Mouse (Mus musculus) forebrain, postnatal 0 days (tissue): Measurements from ENCODE around the gene Pitpnc1. TPM values are rescaled to one million over a fixed set of nuclear protein-coding genes. Genes with fewer than 3 reads are reported as not detected.

Experiments used
- ATAC-seq: fragments of 200-750 bp; cut with Nextera tagmentation; 2 replicates; pipeline ENCODE4 v1.8.0; 2017; ENCODE audit warnings: mild to moderate bottlenecking, moderate library complexity
- DNase-seq: peaks from one replicate; pipeline ENCODE4 v3.0.0-alpha.2; 2015
- H3K27ac ChIP-seq: fragments of 300-500 bp; sonication (generic); 2 replicates; pipeline ENCODE4 v1.5.1; 2014; ENCODE audit warnings: low read depth, mild to moderate bottlenecking, antibody characterized with exemption, low read length, moderate library complexity, mixed read lengths
- H3K27me3 ChIP-seq: fragments of 300-500 bp; sonication (generic); 2 replicates; pipeline ENCODE4 v1.6.1; 2014; ENCODE audit warnings: mild to moderate bottlenecking, low read length, mixed read lengths; ENCODE audit not compliant: insufficient read depth
- H3K36me3 ChIP-seq: fragments of 300-500 bp; sonication (generic); 2 replicates; pipeline ENCODE4 v1.6.1; 2014; ENCODE audit warnings: mild to moderate bottlenecking, moderate library complexity; ENCODE audit not compliant: insufficient read depth
- H3K4me1 ChIP-seq: fragments of 300-500 bp; sonication (generic); 2 replicates; pipeline ENCODE4 v1.6.1; 2014; ENCODE audit warnings: antibody characterized with exemption; ENCODE audit not compliant: insufficient read depth
- H3K4me2 ChIP-seq: fragments of 300-500 bp; sonication (generic); 2 replicates; pipeline ENCODE4 v1.6.1; 2014; ENCODE audit warnings: low read depth, mild to moderate bottlenecking, moderate library complexity
- H3K4me3 ChIP-seq: fragments of 300-500 bp; sonication (generic); 2 replicates; pipeline ENCODE4 v1.5.1; 2014; ENCODE audit warnings: low read depth, low read length, mixed read lengths
- H3K9ac ChIP-seq: fragments of 300-500 bp; sonication (generic); 2 replicates; pipeline ENCODE4 v1.6.1; 2014; ENCODE audit warnings: mild to moderate bottlenecking
- H3K9me3 ChIP-seq: fragments of 300-500 bp; sonication (generic); 2 replicates; pipeline ENCODE4 v1.6.1; 2016; ENCODE audit warnings: low read length
- CTCF ChIP-seq: sonication (generic); IDR thresholded peaks from 2 replicates; pipeline ENCODE4 v1.5.1; 2016; ENCODE audit warnings: antibody characterized with exemption, control low read depth, low read depth
- whole genome bisulfite sequencing: fragments of 180-500 bp; shearing (Covaris S2); extraction: QIAGEN DNeasy Blood & Tissue Kit; methylation state at CpG from one replicate; pipeline ENCODE4 v1.1.7; 2014; 5-methylcytosine and 5-hydroxymethylcytosine counted together
- polyA plus RNA-seq: library from polyadenylated mRNA; unstranded; fragments of >200 nt; fragmentation: Nextera tagmentation; extraction: Ambion mirVana; gene quantifications from 2 replicates; pipeline ENCODE4 v1.2.1, GENCODE M21; 2015
- total RNA-seq: library from RNA; depleted of rRNA; stranded (reverse); fragments of >200 nt; gene quantifications from 2 replicates; pipeline ENCODE4 v1.2.3, GENCODE M21; 2014

Gene Pitpnc1
- total and polyA plus RNA-seq, 2 experiments from 2014 or later = 47.6 to 49.1 TPM

GRCm38 (mm10) chr11:107327326-107327725, 143.2 kb downstream of the Pitpnc1 start:
- ATAC-seq (no peak), DNase-seq (no peak)
- H3K27me3 ChIP-seq = no peaks in the 10 kb centered on the region
- no peak overlapping the region for H3K4me3 ChIP-seq
- no peak for TF ChIP-seq CTCF
- H3K36me3 ChIP-seq = no peaks in the 10 kb centered on the region
- H3K27ac ChIP-seq = no peak overlapping the region
- no peaks in the 10 kb centered on the region for H3K9me3 ChIP-seq
- H3K4me2 ChIP-seq = no peak overlapping the region
- 84% methylated on average over 10 of the region's 10 CpGs for WGBS
- no peaks in the 10 kb centered on the region for H3K4me1 ChIP-seq
- no peak overlapping the region for H3K9ac ChIP-seq

GRCm38 (mm10) chr11:107325739-107326725, 144.5 kb downstream of the Pitpnc1 start:
- WGBS = 29% methylated on average over 14 of the region's 14 CpGs
- Histone ChIP-seq H3K27me3 (no peaks in the 10 kb centered on the region), H3K4me3 (no peak overlapping the region), H3K9me3 (no peaks in the 10 kb centered on the region), H3K36me3 (no peaks in the 10 kb centered on the region), H3K4me2 (no peak overlapping the region), H3K9ac (no peak overlapping the region), H3K4me1 (no peaks in the 10 kb centered on the region), H3K27ac (0 out of 2 replicates have a peak overlapping the region, but pooled peaks have one; percentile 21)
- ATAC-seq = peak; percentile 89
- TF ChIP-seq CTCF = no peak
- DNase-seq = peak; percentile 60

- H3K4me2 ChIP-seq = no peak overlapping the region
- H3K36me3 ChIP-seq = no peaks in the 10 kb centered on the region
- no peaks in the 10 kb centered on the region for H3K9me3 ChIP-seq
- H3K27me3 ChIP-seq = no peaks in the 10 kb centered on the region
- H3K4me1 ChIP-seq = no peaks in the 10 kb centered on the region
- DNase-seq = no peak
- ATAC-seq = no peak
- TF ChIP-seq CTCF = no peak
- 69% methylated on average over 4 of the region's 4 CpGs for WGBS
- no peak overlapping the region for H3K9ac ChIP-seq
- H3K27ac ChIP-seq = 0 out of 2 replicates have a peak overlapping the region, but pooled peaks have one; percentile 4
- H3K4me3 ChIP-seq = no peak overlapping the region
Measured at GRCm38 (mm10) chr11:107325226-107325625, 145.3 kb downstream of the Pitpnc1 start.

- H3K4me3 ChIP-seq = no peak overlapping the region
- no peaks in the 10 kb centered on the region for H3K36me3 ChIP-seq
- DNase-seq (no peak), ATAC-seq (no peak)
- H3K4me2 ChIP-seq = no peak overlapping the region
- H3K9me3 ChIP-seq = no peaks in the 10 kb centered on the region
- no peaks in the 10 kb centered on the region for H3K4me1 ChIP-seq
- no peak overlapping the region for H3K9ac ChIP-seq
- TF ChIP-seq CTCF = no peak
- H3K27me3 ChIP-seq = no peaks in the 10 kb centered on the region
- 37% methylated on average over 18 of the region's 18 CpGs for WGBS
- H3K27ac ChIP-seq = no peak overlapping the region; the same call in 1 of the 2 replicates
Measured at GRCm38 (mm10) chr11:107323173-107323572, 147.3 kb downstream of the Pitpnc1 start.

GRCm38 (mm10) chr11:107322226-107322625, 148.3 kb downstream of the Pitpnc1 start:
- Histone ChIP-seq H3K4me2 (no peak overlapping the region), H3K27ac (no peak overlapping the region), H3K27me3 (no peaks in the 10 kb centered on the region), H3K4me3 (no peak overlapping the region), H3K9ac (no peak overlapping the region), H3K4me1 (no peaks in the 10 kb centered on the region), H3K9me3 (no peaks in the 10 kb centered on the region), H3K36me3 (no peaks in the 10 kb centered on the region)
- TF ChIP-seq CTCF = no peak
- DNase-seq (no peak), ATAC-seq (no peak)
- WGBS = 97% methylated on average over 13 of the region's 13 CpGs

- 0 out of 2 replicates have a peak, but pooled peaks have one; percentile 16 for TF ChIP-seq CTCF
- H3K9me3 ChIP-seq = no peaks in the 10 kb centered on the region
- no peak for DNase-seq
- H3K4me1 ChIP-seq = no peaks in the 10 kb centered on the region
- no peak overlapping the region for H3K4me3 ChIP-seq
- H3K36me3 ChIP-seq = no peaks in the 10 kb centered on the region
- no peaks in the 10 kb centered on the region for H3K27me3 ChIP-seq
- no peak overlapping the region for H3K9ac ChIP-seq
- no peak for ATAC-seq
- no peak overlapping the region for H3K4me2 ChIP-seq
- 94% methylated on average over 3 of the region's 3 CpGs for WGBS
- no peak overlapping the region for H3K27ac ChIP-seq
Measured at GRCm38 (mm10) chr11:107321819-107322218, 148.7 kb downstream of the Pitpnc1 start.

- Histone ChIP-seq H3K27ac (no peak overlapping the region), H3K9me3 (no peaks in the 10 kb centered on the region), H3K36me3 (no peaks in the 10 kb centered on the region), H3K4me3 (no peak overlapping the region), H3K27me3 (no peaks in the 10 kb centered on the region), H3K4me2 (no peak overlapping the region), H3K9ac (no peak overlapping the region), H3K4me1 (no peaks in the 10 kb centered on the region)
- WGBS = 62% methylated on average over 10 of the region's 10 CpGs
- no peak for DNase-seq
- no peak for ATAC-seq
- TF ChIP-seq CTCF = no peak
Measured at GRCm38 (mm10) chr11:107319861-107320260, 150.6 kb downstream of the Pitpnc1 start.
